Mouse (Mus musculus) CH12.LX (cell line): ENCODE measurements around the gene Ubl3.

ENCODE experiments used
- CTCF ChIP-seq, 2 experiments: IDR thresholded peaks in 1 of 2; conservative IDR thresholded peaks in 1 of 2; 2 replicates each; pipeline ENCODE4 v1.5.1; 2011 to 2012; ENCODE audit warnings: low read depth in 2 of 2, low read length in 2 of 2, improper control_type of control experiment in 1 of 2, inconsistent platforms in 1 of 2, mild to moderate bottlenecking in 1 of 2, moderate library complexity in 1 of 2
- NELFE ChIP-seq: IDR thresholded peaks from 2 replicates; pipeline ENCODE4 v1.6.1; 2011; ENCODE audit warnings: low read depth, low read length, improper control_type of control experiment

- no peak for TF ChIP-seq NELFE
- TF ChIP-seq CTCF (conservative IDR thresholded peaks at IDR 0.05 in 1 of 2, IDR thresholded peaks at IDR 0.05 in 1 of 2; ENCODE audit: low read depth in 2 of 2, low read length in 2 of 2): no peak
These were observed 20.4 kb downstream of the Ubl3 start for GRCm38 (mm10) chr5:148532201-148532600.
